Mouse (Mus musculus): Measurements from ENCODE around the gene Sox9. TPM values are rescaled to one million over a fixed set of nuclear protein-coding genes. Genes with fewer than 3 reads are reported as not detected.

Sox9 gene
- polyA plus RNA-seq (2014; fragmentation: Nextera tagmentation; extraction: Ambion mirVana): 48.0 and 61.8 TPM in 2 replicates

DNA sequence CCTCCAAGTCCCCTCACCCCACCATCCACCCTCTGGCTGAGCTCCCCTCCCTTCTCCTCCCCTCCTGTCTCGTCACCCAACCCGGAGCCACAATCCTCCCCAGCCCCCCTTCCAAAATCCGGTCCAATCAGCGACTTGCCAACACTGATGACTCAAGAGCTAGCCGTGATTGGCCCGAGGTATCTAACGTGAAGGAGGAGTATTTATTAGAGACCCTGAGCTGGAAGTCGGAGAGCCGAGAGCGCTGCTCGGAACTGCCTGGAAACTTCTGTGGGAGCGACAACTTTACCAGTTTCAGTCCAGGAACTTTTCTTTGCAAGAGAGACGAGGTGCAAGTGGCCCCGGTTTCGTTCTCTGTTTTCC lies at the start of gene Sox9:
Sox9 (plus strand) TSS at position 231 of the 363 bp plus-strand sequence.
- H3K9me3 ChIP-seq (ENCODE audit: control insufficient read depth, low read length): no peaks in the 10 kb centered on the region
- H3K27ac ChIP-seq (replicated peaks; ENCODE audit: low read depth, low read length): peak within 1 kb of the TSS; percentile 96
- DNase-seq (ENCODE audit: low spot score) (peak; percentile 99), ATAC-seq (ENCODE audit: low read depth) (peak; percentile 91)
- H3K9ac ChIP-seq (ENCODE audit: low read depth, low read length): peak within 1 kb of the TSS; percentile 85
- peak within 1 kb of the TSS; percentile 73 for H3K4me3 ChIP-seq (ENCODE audit: low read depth, low read length)
- WGBS: 1% methylated on average over 15 of the region's 15 CpGs
- H3K4me1 ChIP-seq (ENCODE audit: control insufficient read depth, insufficient read depth, low read length): peaks cover 24% of the 10 kb centered on the region
- H3K27me3 ChIP-seq (replicated peaks; ENCODE audit: control insufficient read depth, insufficient read depth, low read length): peaks cover 32% of the 10 kb centered on the region
- peak within 1 kb of the TSS; percentile 81 for H3K4me2 ChIP-seq (ENCODE audit: low read depth, low read length)
- H3K36me3 ChIP-seq (ENCODE audit: control insufficient read depth, insufficient read depth, low read length): peaks cover 7% of the 10 kb centered on the region; the same call in 1 of the 2 replicates

DNA sequence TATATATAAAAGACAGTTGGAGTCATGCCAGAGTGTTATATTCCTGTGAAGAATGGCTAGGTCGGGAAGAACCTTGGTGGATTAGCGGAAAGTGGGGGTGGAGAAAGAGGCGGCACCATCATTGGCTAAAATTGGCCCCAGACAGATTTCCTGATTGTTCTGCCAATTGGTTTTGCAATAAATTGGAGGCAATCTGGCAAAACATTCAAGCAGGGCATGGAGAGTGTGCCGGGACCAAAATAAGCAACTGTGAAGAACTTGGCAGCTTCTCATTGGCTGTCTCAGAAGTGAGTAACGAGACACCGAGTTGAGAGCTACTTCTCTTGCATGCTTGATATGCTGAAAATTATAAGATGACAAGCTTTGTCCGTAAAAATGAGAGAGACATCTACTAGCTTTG lies 49.6 kb upstream of the Sox9 start:
- no peak overlapping the region for H3K4me3 ChIP-seq (ENCODE audit: low read depth, low read length)
- ATAC-seq (ENCODE audit: low read depth) (no peak), DNase-seq (ENCODE audit: low spot score) (peak; percentile 66)
- H3K36me3 ChIP-seq (ENCODE audit: control insufficient read depth, insufficient read depth, low read length): no peaks in the 10 kb centered on the region
- no peaks in the 10 kb centered on the region for H3K27me3 ChIP-seq (replicated peaks; ENCODE audit: control insufficient read depth, insufficient read depth, low read length)
- no peak overlapping the region for H3K27ac ChIP-seq (replicated peaks; ENCODE audit: low read depth, low read length)
- no peak overlapping the region for H3K4me2 ChIP-seq (ENCODE audit: low read depth, low read length)
- peaks cover 2% of the 10 kb centered on the region; the same call in 1 of the 2 replicates for H3K4me1 ChIP-seq (ENCODE audit: control insufficient read depth, insufficient read depth, low read length)
- 55% methylated on average over 7 of the region's 7 CpGs for WGBS
- H3K9me3 ChIP-seq (ENCODE audit: control insufficient read depth, low read length): no peaks in the 10 kb centered on the region
- H3K9ac ChIP-seq (ENCODE audit: low read depth, low read length): no peak overlapping the region

DNA sequence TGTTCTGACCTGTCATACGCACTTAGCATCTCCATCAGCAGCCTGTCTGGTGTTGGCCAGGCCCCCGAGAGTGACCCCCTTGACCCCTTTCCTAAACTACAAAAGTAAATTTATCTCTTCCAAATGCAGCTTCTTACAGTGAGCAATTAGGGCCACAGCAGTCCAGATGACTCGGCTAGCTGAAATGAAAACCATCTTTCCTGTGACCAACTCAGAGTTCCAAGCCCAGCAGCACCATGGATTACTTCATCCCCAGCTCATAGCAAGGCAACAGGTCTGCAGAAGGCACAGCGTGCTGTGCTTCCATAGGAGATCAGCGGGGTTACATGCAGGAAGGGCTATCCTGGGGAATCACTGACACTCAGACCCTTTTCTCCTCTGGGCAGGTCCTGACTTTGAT lies 45.0 kb upstream of the Sox9 start:
- no peak overlapping the region for H3K4me3 ChIP-seq (ENCODE audit: low read depth, low read length)
- DNase-seq (ENCODE audit: low spot score) (no peak), ATAC-seq (ENCODE audit: low read depth) (no peak)
- no peak overlapping the region for H3K9ac ChIP-seq (ENCODE audit: low read depth, low read length)
- H3K36me3 ChIP-seq (ENCODE audit: control insufficient read depth, insufficient read depth, low read length): no peaks in the 10 kb centered on the region
- H3K27me3 ChIP-seq (replicated peaks; ENCODE audit: control insufficient read depth, insufficient read depth, low read length): no peaks in the 10 kb centered on the region
- H3K4me2 ChIP-seq (ENCODE audit: low read depth, low read length): no peak overlapping the region
- H3K9me3 ChIP-seq (ENCODE audit: control insufficient read depth, low read length): no peaks in the 10 kb centered on the region
- no peak overlapping the region for H3K27ac ChIP-seq (replicated peaks; ENCODE audit: low read depth, low read length)
- WGBS: 38% methylated on average over 5 of the region's 5 CpGs
- H3K4me1 ChIP-seq (ENCODE audit: control insufficient read depth, insufficient read depth, low read length): 0 out of 2 replicates have a peak, but pooled peaks cover under 1% of the 10 kb centered on the region

DNA sequence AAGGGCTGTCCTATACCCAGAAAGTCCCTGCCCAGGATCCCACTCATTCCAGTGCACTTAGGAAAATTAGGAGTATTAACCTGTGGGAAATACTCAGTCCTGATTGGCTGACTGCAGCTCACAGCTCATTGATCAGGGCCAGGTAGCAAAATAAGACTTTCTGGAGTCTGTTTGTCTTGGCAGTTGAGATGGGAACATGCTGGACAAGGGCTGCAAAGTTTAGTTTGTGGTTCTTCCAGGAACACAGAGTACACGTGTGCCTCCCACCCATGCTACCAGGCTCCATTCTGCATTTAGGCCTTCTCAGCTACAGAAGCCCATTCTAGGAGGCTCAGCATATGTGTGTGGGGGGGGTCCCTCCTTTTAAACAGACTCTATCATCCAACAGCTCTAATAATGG lies 42.3 kb upstream of the Sox9 start:
- Histone ChIP-seq H3K4me3 (ENCODE audit: low read depth, low read length) (no peak overlapping the region), H3K4me2 (ENCODE audit: low read depth, low read length) (no peak overlapping the region)

DNA sequence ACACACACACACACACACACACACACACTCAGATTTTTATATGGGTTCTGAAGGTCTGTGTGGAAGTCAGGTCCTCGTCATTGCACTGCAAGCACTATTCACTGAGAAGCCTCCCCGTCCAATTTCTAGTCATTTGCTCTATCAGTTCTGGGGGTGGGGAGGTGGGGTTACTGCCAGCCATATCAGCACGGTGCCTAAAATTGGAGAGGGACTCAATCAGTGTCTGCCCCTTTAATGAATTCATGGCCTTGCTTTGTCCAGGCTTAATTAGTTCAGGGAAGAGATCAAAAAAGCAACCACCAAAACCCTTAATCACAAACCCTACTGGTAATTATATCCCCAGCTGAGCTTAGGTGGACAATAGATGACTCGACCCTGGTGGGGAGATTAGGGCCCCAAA lies 25.5 kb upstream of the Sox9 start:
- H3K36me3 ChIP-seq (ENCODE audit: control insufficient read depth, insufficient read depth, low read length): no peaks in the 10 kb centered on the region
- H3K9ac ChIP-seq (ENCODE audit: low read depth, low read length): no peak overlapping the region
- DNase-seq (ENCODE audit: low spot score) (no peak), ATAC-seq (ENCODE audit: low read depth) (no peak)
- no peak overlapping the region for H3K4me2 ChIP-seq (ENCODE audit: low read depth, low read length)
- 48% methylated on average over 4 of the region's 4 CpGs for WGBS
- no peaks in the 10 kb centered on the region for H3K9me3 ChIP-seq (ENCODE audit: control insufficient read depth, low read length)
- H3K27ac ChIP-seq (replicated peaks; ENCODE audit: low read depth, low read length): no peak overlapping the region
- H3K4me1 ChIP-seq (ENCODE audit: control insufficient read depth, insufficient read depth, low read length): no peaks in the 10 kb centered on the region
- no peaks in the 10 kb centered on the region for H3K27me3 ChIP-seq (replicated peaks; ENCODE audit: control insufficient read depth, insufficient read depth, low read length)
- H3K4me3 ChIP-seq (ENCODE audit: low read depth, low read length): no peak overlapping the region

More for the DNA sequence above, 42.3 kb upstream of the Sox9 start:
- H3K27me3 ChIP-seq (replicated peaks; ENCODE audit: control insufficient read depth, insufficient read depth, low read length): no peaks in the 10 kb centered on the region
- ATAC-seq (ENCODE audit: low read depth) (no peak), DNase-seq (ENCODE audit: low spot score) (no peak)
- H3K36me3 ChIP-seq (ENCODE audit: control insufficient read depth, insufficient read depth, low read length): no peaks in the 10 kb centered on the region
- H3K9ac ChIP-seq (ENCODE audit: low read depth, low read length): no peak overlapping the region
- H3K27ac ChIP-seq (replicated peaks; ENCODE audit: low read depth, low read length): no peak overlapping the region
- no peaks in the 10 kb centered on the region for H3K9me3 ChIP-seq (ENCODE audit: control insufficient read depth, low read length)
- no peaks in the 10 kb centered on the region for H3K4me1 ChIP-seq (ENCODE audit: control insufficient read depth, insufficient read depth, low read length)
- 74% methylated on average over 1 of the region's 1 CpGs for WGBS

DNA sequence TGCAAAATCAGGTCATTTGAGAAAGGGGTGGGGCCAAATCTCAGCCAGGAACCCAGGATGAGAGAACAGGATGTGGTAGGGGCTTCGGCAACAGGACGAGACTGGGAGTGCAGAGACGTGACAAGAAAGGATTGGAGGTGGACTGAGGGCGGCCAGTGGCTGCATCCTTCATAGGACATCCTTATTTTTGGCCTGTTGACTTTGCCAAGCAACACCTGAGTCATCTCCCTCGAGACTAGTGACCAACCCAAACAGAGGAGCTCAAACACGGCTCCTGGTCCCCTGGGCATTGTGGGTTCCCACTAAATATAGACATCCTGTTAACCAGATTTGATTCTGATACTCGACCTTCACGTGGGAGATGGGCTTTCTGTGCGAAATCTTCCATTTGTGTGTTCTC lies 24.0 kb upstream of the Sox9 start:
- 59% methylated on average over 9 of the region's 9 CpGs for WGBS

DNA sequence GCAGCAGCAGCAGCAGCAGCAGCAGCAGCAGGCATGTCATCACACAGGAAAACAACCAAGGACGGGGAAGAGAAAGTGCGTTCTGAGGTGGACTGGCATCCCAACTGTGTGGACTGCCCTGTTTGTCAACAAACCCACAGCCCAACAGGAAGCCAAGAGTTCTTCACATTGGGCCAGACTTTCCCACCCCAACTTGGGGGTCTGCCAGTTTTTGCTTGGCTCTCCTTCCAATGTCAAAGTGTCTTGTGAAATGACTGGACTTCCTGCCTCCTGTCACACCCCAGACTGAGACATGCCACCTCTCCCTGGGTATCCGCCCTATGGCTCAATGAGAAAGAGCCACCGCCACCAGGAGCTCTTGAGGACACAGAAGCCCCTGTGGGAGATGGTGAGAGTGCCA lies 15.1 kb upstream of the Sox9 start:
- no peak for ATAC-seq (ENCODE audit: low read depth)
- WGBS: 93% methylated on average over 4 of the region's 4 CpGs
- H3K27me3 ChIP-seq (replicated peaks; ENCODE audit: control insufficient read depth, insufficient read depth, low read length): no peaks in the 10 kb centered on the region
- H3K9me3 ChIP-seq (ENCODE audit: control insufficient read depth, low read length): no peaks in the 10 kb centered on the region
- no peaks in the 10 kb centered on the region for H3K4me1 ChIP-seq (ENCODE audit: control insufficient read depth, insufficient read depth, low read length)
- no peak overlapping the region for H3K27ac ChIP-seq (replicated peaks; ENCODE audit: low read depth, low read length)
- H3K36me3 ChIP-seq (ENCODE audit: control insufficient read depth, insufficient read depth, low read length): no peaks in the 10 kb centered on the region
- DNase-seq (ENCODE audit: low spot score): no peak
- H3K4me2 ChIP-seq (ENCODE audit: low read depth, low read length): no peak overlapping the region
- H3K4me3 ChIP-seq (ENCODE audit: low read depth, low read length): no peak overlapping the region
- no peak overlapping the region for H3K9ac ChIP-seq (ENCODE audit: low read depth, low read length)

More for the DNA sequence above, 24.0 kb upstream of the Sox9 start:
- Histone ChIP-seq H3K4me3 (ENCODE audit: low read depth, low read length) (no peak overlapping the region), H3K36me3 (ENCODE audit: control insufficient read depth, insufficient read depth, low read length) (no peaks in the 10 kb centered on the region), H3K4me2 (ENCODE audit: low read depth, low read length) (no peak overlapping the region), H3K4me1 (ENCODE audit: control insufficient read depth, insufficient read depth, low read length) (no peaks in the 10 kb centered on the region), H3K9ac (ENCODE audit: low read depth, low read length) (no peak overlapping the region), H3K27me3 (replicated peaks; ENCODE audit: control insufficient read depth, insufficient read depth, low read length) (no peaks in the 10 kb centered on the region), H3K27ac (replicated peaks; ENCODE audit: low read depth, low read length) (no peak overlapping the region), H3K9me3 (ENCODE audit: control insufficient read depth, low read length) (no peaks in the 10 kb centered on the region)
- ATAC-seq (ENCODE audit: low read depth) (no peak), DNase-seq (ENCODE audit: low spot score) (no peak)

DNA sequence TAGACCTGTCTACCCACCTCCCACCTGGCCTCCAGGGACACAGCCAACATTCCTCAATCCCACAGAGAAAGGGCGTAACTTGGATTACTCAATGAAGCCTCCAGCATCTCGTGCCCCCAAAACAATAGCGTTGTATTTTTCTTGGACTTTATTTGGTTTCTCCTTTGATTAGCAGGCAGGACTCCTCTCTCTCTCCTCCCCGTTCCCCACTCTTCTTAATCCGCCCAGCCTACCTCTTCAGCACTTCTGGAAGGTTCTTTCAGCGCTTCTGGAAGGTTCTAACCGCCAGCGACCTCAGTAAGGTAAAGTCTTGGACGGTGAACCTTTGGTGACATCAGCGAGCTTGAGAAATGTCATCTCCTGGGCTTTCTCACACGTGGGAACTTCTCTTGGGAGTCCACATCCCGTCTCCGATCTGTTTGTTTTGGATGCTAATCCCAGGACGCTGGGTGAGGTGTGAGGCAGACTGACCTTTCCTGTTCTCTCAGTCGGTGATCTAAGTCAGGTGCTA lies 14.4 kb upstream of the Sox9 start:
- H3K4me2 ChIP-seq (ENCODE audit: low read depth, low read length): no peak overlapping the region
- no peak overlapping the region for H3K27ac ChIP-seq (replicated peaks; ENCODE audit: low read depth, low read length)
- DNase-seq (ENCODE audit: low spot score) (no peak), ATAC-seq (ENCODE audit: low read depth) (no peak)
- H3K9ac ChIP-seq (ENCODE audit: low read depth, low read length): no peak overlapping the region
- H3K4me3 ChIP-seq (ENCODE audit: low read depth, low read length): no peak overlapping the region
- WGBS: 80% methylated on average over 15 of the region's 15 CpGs
- no peaks in the 10 kb centered on the region for H3K36me3 ChIP-seq (ENCODE audit: control insufficient read depth, insufficient read depth, low read length)
- H3K4me1 ChIP-seq (ENCODE audit: control insufficient read depth, insufficient read depth, low read length): no peaks in the 10 kb centered on the region
- H3K27me3 ChIP-seq (replicated peaks; ENCODE audit: control insufficient read depth, insufficient read depth, low read length): no peaks in the 10 kb centered on the region
- H3K9me3 ChIP-seq (ENCODE audit: control insufficient read depth, low read length): no peaks in the 10 kb centered on the region

DNA sequence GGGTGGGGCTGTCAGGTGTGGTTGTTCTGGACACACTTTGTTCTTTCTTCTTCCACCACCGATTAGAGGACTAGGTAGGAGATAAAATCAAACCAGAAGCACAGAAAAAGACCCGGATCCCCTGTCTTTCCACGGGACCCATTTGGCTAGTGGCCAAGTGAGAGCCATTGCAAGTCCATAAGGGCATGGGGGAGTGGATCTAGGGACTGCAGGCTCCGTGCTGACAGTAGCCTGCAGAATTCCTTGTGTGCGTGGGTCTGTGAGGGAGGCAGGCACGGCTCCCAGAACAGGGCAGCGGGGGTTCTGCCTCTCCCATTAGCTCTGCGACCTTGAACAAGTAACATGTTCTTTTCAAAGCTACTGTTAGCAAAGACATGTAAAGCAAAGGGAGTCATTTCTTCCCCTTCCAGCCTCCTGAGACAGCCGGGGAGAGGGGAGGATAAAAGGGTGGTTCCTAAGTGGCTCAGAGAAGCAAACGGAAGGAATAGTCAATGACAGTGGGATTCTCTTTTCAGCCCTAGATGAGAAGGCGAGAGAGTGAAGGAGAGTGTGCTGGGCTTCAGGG lies 9.2 kb upstream of the Sox9 start:
- DNase-seq (ENCODE audit: low spot score) (no peak), ATAC-seq (ENCODE audit: low read depth) (no peak)
- H3K4me1 ChIP-seq (ENCODE audit: control insufficient read depth, insufficient read depth, low read length): 0 out of 2 replicates have a peak, but pooled peaks cover 7% of the 10 kb centered on the region
- H3K4me2 ChIP-seq (ENCODE audit: low read depth, low read length): no peak overlapping the region
- H3K9ac ChIP-seq (ENCODE audit: low read depth, low read length): no peak overlapping the region
- no peak overlapping the region for H3K27ac ChIP-seq (replicated peaks; ENCODE audit: low read depth, low read length)
- WGBS: 44% methylated on average over 11 of the region's 11 CpGs
- H3K9me3 ChIP-seq (ENCODE audit: control insufficient read depth, low read length): no peaks in the 10 kb centered on the region
- peaks cover 21% of the 10 kb centered on the region; the same call in 1 of the 2 replicates for H3K27me3 ChIP-seq (replicated peaks; ENCODE audit: control insufficient read depth, insufficient read depth, low read length)
- no peaks in the 10 kb centered on the region for H3K36me3 ChIP-seq (ENCODE audit: control insufficient read depth, insufficient read depth, low read length)
- no peak overlapping the region for H3K4me3 ChIP-seq (ENCODE audit: low read depth, low read length)

All from embryonic facial prominence, embryonic 14.5 days (tissue).